In genomic region chr11:105363598-105364385, GRCm38 (mm10) we compare ENCODE assay signal across 7 mouse cellular contexts.
A peak's percentile ranks its signal among the peaks of the same experiment; 100 is the strongest.
DNase-seq lines count a peak whose midpoint lies in the region; ATAC-seq lines count a peak whose summit lies in the region.

No protein-coding gene starts in this region.

- H3K27me3 ChIP-seq in forebrain, embryonic 10.5 days (ENCODE audit: poor library complexity, severe bottlenecking) = peaks cover 43% of the 10 kb centered on the region
- H3K27me3 ChIP-seq in hindbrain, embryonic 10.5 days (ENCODE audit: insufficient read depth, poor library complexity, severe bottlenecking) = peaks cover 49% of the 10 kb centered on the region
- peaks cover 37% of the 10 kb centered on the region for H3K27me3 ChIP-seq in midbrain, embryonic 12.5 days

- peaks cover 47% of the 10 kb centered on the region for H3K4me1 ChIP-seq in forebrain, embryonic 10.5 days
- peaks cover 42% of the 10 kb centered on the region for H3K4me1 ChIP-seq in hindbrain, embryonic 10.5 days (replicated peaks)
- H3K4me1 ChIP-seq in midbrain, embryonic 12.5 days = peaks cover 28% of the 10 kb centered on the region

- peak; percentile 47 to 55 for DNase-seq in adrenal gland, postnatal 36 days
- peak; percentile 38 for DNase-seq in forebrain, embryonic 10.5 days (ENCODE audit: extremely low spot score, low spot score)
- peak; percentile 44 for DNase-seq in hindbrain, embryonic 10.5 days (ENCODE audit: low spot score)
- DNase-seq in layer of hippocampus, adult 9-11 months = peak; percentile 59
- no peak for DNase-seq in urinary bladder, postnatal 4 days (ENCODE audit: low spot score in 2 of 2)
- DNase-seq in spleen, postnatal 4 days (ENCODE audit: low spot score in 2 of 2) = no peak

- ATAC-seq in midbrain, embryonic 12.5 days (ENCODE audit: low FRiP score, low read depth) = peak; percentile 38

- peak overlapping the region; percentile 85 for H3K27ac ChIP-seq in forebrain, embryonic 10.5 days
- H3K27ac ChIP-seq in hindbrain, embryonic 10.5 days = peak overlapping the region; percentile 84
- peak overlapping the region; percentile 54 for H3K27ac ChIP-seq in midbrain, embryonic 12.5 days (replicated peaks)

- peak overlapping the region; percentile 67 for H3K4me3 ChIP-seq in forebrain, embryonic 10.5 days
- peak overlapping the region; percentile 57 for H3K4me3 ChIP-seq in hindbrain, embryonic 10.5 days
- peak overlapping the region; percentile 54 for H3K4me3 ChIP-seq in midbrain, embryonic 12.5 days

- 29% methylated on average over 12 of the region's 12 CpGs for WGBS in forebrain, embryonic 10.5 days
- WGBS in hindbrain, embryonic 10.5 days = 40% methylated on average over 12 of the region's 12 CpGs
- WGBS in midbrain, embryonic 12.5 days = 33% methylated on average over 12 of the region's 12 CpGs

- no peaks in the 10 kb centered on the region for H3K36me3 ChIP-seq in forebrain, embryonic 10.5 days (replicated peaks)
- no peaks in the 10 kb centered on the region for H3K36me3 ChIP-seq in hindbrain, embryonic 10.5 days
- H3K36me3 ChIP-seq in midbrain, embryonic 12.5 days = no peaks in the 10 kb centered on the region

- no peaks in the 10 kb centered on the region for H3K9me3 ChIP-seq in forebrain, embryonic 10.5 days
- H3K9me3 ChIP-seq in hindbrain, embryonic 10.5 days = no peaks in the 10 kb centered on the region
- H3K9me3 ChIP-seq in midbrain, embryonic 12.5 days = no peaks in the 10 kb centered on the region

- peak overlapping the region; percentile 70 for H3K9ac ChIP-seq in midbrain, embryonic 12.5 days (replicated peaks)

- peak overlapping the region; percentile 80 for H3K4me2 ChIP-seq in midbrain, embryonic 12.5 days (replicated peaks)

Comparison
In these comparisons a context has a peak if more than half of its experiments do, and no peak if none do; other contexts are left out.
1. DNase-seq: peak in adrenal gland, postnatal 36 days (2 of 2), forebrain, embryonic 10.5 days (single experiment), hindbrain, embryonic 10.5 days (single experiment) and layer of hippocampus, adult 9-11 months (single experiment); none in urinary bladder, postnatal 4 days (0 of 2) and spleen, postnatal 4 days (0 of 2).
2. Peak in every context shown above with its lines, with median percentiles within 50 percentile points of each other: H3K27ac ChIP-seq and H3K4me3 ChIP-seq.